Mouse (Mus musculus): Measurements from ENCODE around the gene Tatdn3. TPM values are rescaled to one million over a fixed set of nuclear protein-coding genes. Genes with fewer than 3 reads are reported as not detected.
"Not testable (repeated sequence)": the region's sequence is repeated elsewhere in the genome, so short reads cannot be mapped to it uniquely, and the experiment has no call there.

Tatdn3 gene
- polyA plus RNA-seq, 1 experiment from 2014 or later = 14.9 TPM

GRCm38 (mm10) chr1:191046231-191046824, 16.4 kb downstream of the Tatdn3 start:
- Histone ChIP-seq H3K9ac (no peak overlapping the region), H3K27me3 (ENCODE audit: control insufficient read depth, insufficient read depth, low read length) (no peaks in the 10 kb centered on the region), H3K4me3 (replicated peaks; ENCODE audit: low read length) (no peak overlapping the region), H3K4me2 (replicated peaks) (no peak overlapping the region), H3K27ac (no peak overlapping the region), H3K9me3 (ENCODE audit: control insufficient read depth, low read length) (no peaks in the 10 kb centered on the region), H3K4me1 (replicated peaks; ENCODE audit: control insufficient read depth, insufficient read depth, low read length) (no peaks in the 10 kb centered on the region), H3K36me3 (replicated peaks; ENCODE audit: control insufficient read depth, insufficient read depth) (no peaks in the 10 kb centered on the region)
- no peak for ATAC-seq (ENCODE audit: low FRiP score)
- 73% methylated on average over 7 of the region's 7 CpGs for WGBS
- DNase-seq (ENCODE audit: low spot score) = no peak

GRCm38 (mm10) chr1:191045264-191045663, 17.5 kb downstream of the Tatdn3 start:
- DNase-seq (ENCODE audit: low spot score) = no peak
- H3K9ac ChIP-seq = no peak overlapping the region
- WGBS = 100% methylated on average over 2 of the region's 2 CpGs
- no peak overlapping the region for H3K4me3 ChIP-seq (replicated peaks; ENCODE audit: low read length)
- no peak overlapping the region for H3K27ac ChIP-seq
- H3K9me3 ChIP-seq (ENCODE audit: control insufficient read depth, low read length) = no peaks in the 10 kb centered on the region
- no peaks in the 10 kb centered on the region for H3K36me3 ChIP-seq (replicated peaks; ENCODE audit: control insufficient read depth, insufficient read depth)
- ATAC-seq (ENCODE audit: low FRiP score) = no peak
- H3K4me2 ChIP-seq (replicated peaks) = no peak overlapping the region
- no peaks in the 10 kb centered on the region for H3K4me1 ChIP-seq (replicated peaks; ENCODE audit: control insufficient read depth, insufficient read depth, low read length)
- no peaks in the 10 kb centered on the region for H3K27me3 ChIP-seq (ENCODE audit: control insufficient read depth, insufficient read depth, low read length)

- Histone ChIP-seq H3K9ac (no peak overlapping the region), H3K27me3 (ENCODE audit: control insufficient read depth, insufficient read depth, low read length) (0 out of 2 replicates have a peak, but pooled peaks cover 4% of the 10 kb centered on the region), H3K4me1 (replicated peaks; ENCODE audit: control insufficient read depth, insufficient read depth, low read length) (no peaks in the 10 kb centered on the region), H3K27ac (no peak overlapping the region), H3K36me3 (replicated peaks; ENCODE audit: control insufficient read depth, insufficient read depth) (no peaks in the 10 kb centered on the region), H3K9me3 (ENCODE audit: control insufficient read depth, low read length) (no peaks in the 10 kb centered on the region), H3K4me2 (replicated peaks) (no peak overlapping the region), H3K4me3 (replicated peaks; ENCODE audit: low read length) (no peak overlapping the region)
- WGBS = 90% methylated on average over 3 of the region's 3 CpGs
- DNase-seq (ENCODE audit: low spot score) = no peak
- no peak for ATAC-seq (ENCODE audit: low FRiP score)
Measured at GRCm38 (mm10) chr1:191042688-191043087, 20.0 kb downstream of the Tatdn3 start.

GRCm38 (mm10) chr1:191042106-191042505, 20.6 kb downstream of the Tatdn3 start:
- Histone ChIP-seq H3K4me2 (replicated peaks) (no peak overlapping the region), H3K4me1 (replicated peaks; ENCODE audit: control insufficient read depth, insufficient read depth, low read length) (no peaks in the 10 kb centered on the region), H3K27me3 (ENCODE audit: control insufficient read depth, insufficient read depth, low read length) (0 out of 2 replicates have a peak, but pooled peaks cover 4% of the 10 kb centered on the region), H3K9ac (no peak overlapping the region), H3K4me3 (replicated peaks; ENCODE audit: low read length) (no peak overlapping the region), H3K27ac (no peak overlapping the region), H3K36me3 (replicated peaks; ENCODE audit: control insufficient read depth, insufficient read depth) (no peaks in the 10 kb centered on the region), H3K9me3 (ENCODE audit: control insufficient read depth, low read length) (no peaks in the 10 kb centered on the region)
- ATAC-seq (ENCODE audit: low FRiP score) (no peak), DNase-seq (ENCODE audit: low spot score) (no peak)
- WGBS = 84% methylated on average over 5 of the region's 5 CpGs

GRCm38 (mm10) chr1:191041352-191041751, 21.4 kb downstream of the Tatdn3 start:
- no peak for ATAC-seq (ENCODE audit: low FRiP score)

GRCm38 (mm10) chr1:191037999-191038398, 24.7 kb downstream of the Tatdn3 start:
- 0 out of 2 replicates have a peak, but pooled peaks cover 4% of the 10 kb centered on the region for H3K27me3 ChIP-seq (ENCODE audit: control insufficient read depth, insufficient read depth, low read length)
- WGBS = 90% methylated on average over 4 of the region's 4 CpGs

More at GRCm38 (mm10) chr1:191041352-191041751, 21.4 kb downstream of the Tatdn3 start:
- 0 out of 2 replicates have a peak, but pooled peaks cover 4% of the 10 kb centered on the region for H3K27me3 ChIP-seq (ENCODE audit: control insufficient read depth, insufficient read depth, low read length)
- no peak overlapping the region for H3K27ac ChIP-seq
- H3K4me3 ChIP-seq (replicated peaks; ENCODE audit: low read length) = no peak overlapping the region
- H3K36me3 ChIP-seq (replicated peaks; ENCODE audit: control insufficient read depth, insufficient read depth) = no peaks in the 10 kb centered on the region
- H3K4me1 ChIP-seq (replicated peaks; ENCODE audit: control insufficient read depth, insufficient read depth, low read length) = no peaks in the 10 kb centered on the region
- H3K9me3 ChIP-seq (ENCODE audit: control insufficient read depth, low read length) = no peaks in the 10 kb centered on the region
- DNase-seq (ENCODE audit: low spot score) = no peak
- H3K9ac ChIP-seq = no peak overlapping the region
- H3K4me2 ChIP-seq (replicated peaks) = no peak overlapping the region

GRCm38 (mm10) chr1:191036554-191037334, 26.0 kb downstream of the Tatdn3 start, which contains the start of gene Spata45:
Gene Spata45 (plus strand): TSS chr1:191036639.
- Histone ChIP-seq H3K9me3 (ENCODE audit: control insufficient read depth, low read length) (no peaks in the 10 kb centered on the region), H3K4me3 (replicated peaks; ENCODE audit: low read length) (no peak within 1 kb of the TSS), H3K4me1 (replicated peaks; ENCODE audit: control insufficient read depth, insufficient read depth, low read length) (no peaks in the 10 kb centered on the region), H3K4me2 (replicated peaks) (no peak within 1 kb of the TSS), H3K27me3 (ENCODE audit: control insufficient read depth, insufficient read depth, low read length) (0 out of 2 replicates have a peak, but pooled peaks cover 4% of the 10 kb centered on the region), H3K27ac (no peak within 1 kb of the TSS), H3K36me3 (replicated peaks; ENCODE audit: control insufficient read depth, insufficient read depth) (no peaks in the 10 kb centered on the region), H3K9ac (no peak within 1 kb of the TSS)
- no peak for ATAC-seq (ENCODE audit: low FRiP score)
- DNase-seq (ENCODE audit: low spot score) = no peak
- WGBS = 83% methylated on average over 6 of the region's 6 CpGs

More at GRCm38 (mm10) chr1:191037999-191038398, 24.7 kb downstream of the Tatdn3 start:
- Histone ChIP-seq H3K9ac (no peak overlapping the region), H3K9me3 (ENCODE audit: control insufficient read depth, low read length) (no peaks in the 10 kb centered on the region), H3K4me1 (replicated peaks; ENCODE audit: control insufficient read depth, insufficient read depth, low read length) (no peaks in the 10 kb centered on the region), H3K27ac (no peak overlapping the region), H3K4me2 (replicated peaks) (no peak overlapping the region), H3K36me3 (replicated peaks; ENCODE audit: control insufficient read depth, insufficient read depth) (no peaks in the 10 kb centered on the region), H3K4me3 (replicated peaks; ENCODE audit: low read length) (no peak overlapping the region)
- ATAC-seq (ENCODE audit: low FRiP score) = no peak
- DNase-seq (ENCODE audit: low spot score) = no peak

- no peak overlapping the region for H3K4me2 ChIP-seq (replicated peaks)
- DNase-seq (ENCODE audit: low spot score) = no peak
- 0 out of 2 replicates have a peak, but pooled peaks cover 4% of the 10 kb centered on the region for H3K27me3 ChIP-seq (ENCODE audit: control insufficient read depth, insufficient read depth, low read length)
- no peak overlapping the region for H3K4me3 ChIP-seq (replicated peaks; ENCODE audit: low read length)
- H3K4me1 ChIP-seq (replicated peaks; ENCODE audit: control insufficient read depth, insufficient read depth, low read length) = no peaks in the 10 kb centered on the region
- 25% methylated on average over 4 of the region's 4 CpGs for whole genome bisulfite sequencing
- no peaks in the 10 kb centered on the region for H3K9me3 ChIP-seq (ENCODE audit: control insufficient read depth, low read length)
- no peaks in the 10 kb centered on the region for H3K36me3 ChIP-seq (replicated peaks; ENCODE audit: control insufficient read depth, insufficient read depth)
- H3K9ac ChIP-seq = no peak overlapping the region
- H3K27ac ChIP-seq = no peak overlapping the region
- ATAC-seq (ENCODE audit: low FRiP score) = no peak
Measured at GRCm38 (mm10) chr1:191035649-191036048, 27.1 kb downstream of the Tatdn3 start.

- ATAC-seq (ENCODE audit: low FRiP score); H3K4me1 ChIP-seq (replicated peaks; ENCODE audit: control insufficient read depth, insufficient read depth, low read length); H3K27me3 ChIP-seq (ENCODE audit: control insufficient read depth, insufficient read depth, low read length); H3K4me3 ChIP-seq (replicated peaks; ENCODE audit: low read length); DNase-seq (ENCODE audit: low spot score); H3K9ac ChIP-seq; H3K36me3 ChIP-seq (replicated peaks; ENCODE audit: control insufficient read depth, insufficient read depth); H3K27ac ChIP-seq; H3K4me2 ChIP-seq (replicated peaks); H3K9me3 ChIP-seq (ENCODE audit: control insufficient read depth, low read length): not testable (repeated sequence)
- WGBS = 81% methylated on average over 6 of the region's 6 CpGs
Measured at GRCm38 (mm10) chr1:191030922-191031425, 31.8 kb downstream of the Tatdn3 start.

Measured in hindbrain, embryonic 14.5 days (tissue).